Mouse (Mus musculus) ES-E14 (cell line): Measurements from ENCODE around the gene Cux2.

Experiments used
- MAFK ChIP-seq: IDR thresholded peaks from 2 replicates; pipeline ENCODE4 v1.6.1; 2014; ENCODE audit warnings: mild to moderate bottlenecking, low read depth, low read length, inconsistent platforms; ENCODE audit not compliant: insufficient read depth
- ZNF384 ChIP-seq: IDR thresholded peaks from 2 replicates; pipeline ENCODE4 v1.6.1; 2012; ENCODE audit warnings: low read depth, low read length, inconsistent platforms

GRCm38 (mm10) chr5:121856740-121857139, 193.2 kb downstream of the Cux2 start:
- TF ChIP-seq ZNF384: no peak
- TF ChIP-seq MAFK: no peak
